Mouse (Mus musculus): ENCODE results near the gene Prm1. TPM values are rescaled to one million over a fixed set of nuclear protein-coding genes. Genes with fewer than 3 reads are reported as not detected.

Prm1 gene
- polyA plus RNA-seq, 1 experiment from 2014 or later: not detected

- H3K9me3 ChIP-seq (replicated peaks): no peaks in the 10 kb centered on the region
- peaks cover 13% of the 10 kb centered on the region for H3K27me3 ChIP-seq (ENCODE audit: low read depth, poor library complexity, severe bottlenecking)
- peak within 1 kb of the TSS; percentile 75 for H3K4me3 ChIP-seq
- peak; percentile 92 for DNase-seq (ENCODE audit: low spot score)
- peak within 1 kb of the TSS; percentile 94 for H3K27ac ChIP-seq
- H3K36me3 ChIP-seq: no peaks in the 10 kb centered on the region
- H3K4me1 ChIP-seq: peaks cover 71% of the 10 kb centered on the region
- under 1% methylated on average over 59 of the region's 59 CpGs for WGBS
Measured at GRCm38 (mm10) chr16:10785371-10786231, 20.0 kb downstream of the Prm1 start, which contains the start of gene Socs1. Gene Socs1 (minus strand): TSS chr16:10785536.

DNA sequence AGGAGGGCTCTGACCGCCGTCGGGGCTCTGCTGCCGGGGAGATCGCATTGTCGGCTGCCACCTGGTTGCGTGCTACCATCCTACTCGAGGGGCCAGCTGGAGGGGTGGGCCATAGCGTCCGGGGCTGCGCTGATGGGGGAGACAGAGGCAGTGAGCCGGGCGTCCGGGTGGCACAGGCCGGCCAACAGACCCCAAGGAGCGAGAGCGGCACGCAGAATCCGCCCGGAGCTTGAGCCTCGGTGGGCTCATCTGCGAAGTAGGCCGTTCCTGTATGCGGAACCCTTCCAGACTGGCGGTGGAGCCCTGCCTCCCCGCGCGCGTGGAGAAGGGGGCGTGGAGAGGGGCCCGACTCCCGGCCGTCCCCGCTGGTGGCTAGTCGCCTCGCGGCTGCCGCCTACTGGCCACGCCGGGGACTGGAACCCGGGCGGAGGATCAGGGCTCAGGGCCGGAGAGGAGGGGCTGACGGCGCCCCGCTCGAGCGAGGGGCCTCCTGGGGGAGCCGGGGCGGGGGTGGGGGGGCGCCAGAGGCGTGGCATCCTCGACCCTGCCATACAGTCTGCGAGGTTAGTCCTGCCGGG lies 20.8 kb downstream of the Prm1 start:
- Histone ChIP-seq H3K4me3 (peak overlapping the region; percentile 75), H3K27ac (peak overlapping the region; percentile 94), H3K4me1 (peaks cover 77% of the 10 kb centered on the region), H3K36me3 (no peaks in the 10 kb centered on the region), H3K9me3 (replicated peaks) (no peaks in the 10 kb centered on the region), H3K27me3 (ENCODE audit: low read depth, poor library complexity, severe bottlenecking) (peaks cover 13% of the 10 kb centered on the region)
- WGBS: under 1% methylated on average over 38 of the region's 55 CpGs
- peak; percentile 98 for DNase-seq (ENCODE audit: low spot score)

GRCm38 (mm10) chr16:10783883-10784792 lies 21.5 kb downstream of the Prm1 start:
- DNase-seq (ENCODE audit: low spot score): peak; percentile 63
- WGBS: 4% methylated on average over 81 of the region's 81 CpGs
- no peaks in the 10 kb centered on the region for H3K9me3 ChIP-seq (replicated peaks)
- peaks cover 77% of the 10 kb centered on the region for H3K4me1 ChIP-seq
- peak overlapping the region; percentile 94 for H3K27ac ChIP-seq
- no peaks in the 10 kb centered on the region for H3K36me3 ChIP-seq
- peaks cover 13% of the 10 kb centered on the region for H3K27me3 ChIP-seq (ENCODE audit: low read depth, poor library complexity, severe bottlenecking)
- H3K4me3 ChIP-seq: peak overlapping the region; percentile 75

GRCm38 (mm10) chr16:10783451-10783850 lies 22.2 kb downstream of the Prm1 start:
- WGBS: 61% methylated on average over 8 of the region's 8 CpGs
- Histone ChIP-seq H3K36me3 (no peaks in the 10 kb centered on the region), H3K9me3 (replicated peaks) (no peaks in the 10 kb centered on the region), H3K4me1 (peaks cover 70% of the 10 kb centered on the region), H3K27me3 (ENCODE audit: low read depth, poor library complexity, severe bottlenecking) (peaks cover 13% of the 10 kb centered on the region), H3K4me3 (peak overlapping the region; percentile 75; the same call in 1 of the 2 replicates), H3K27ac (no peak overlapping the region)
- DNase-seq (ENCODE audit: low spot score): no peak

GRCm38 (mm10) chr16:10783152-10783434 lies 22.5 kb downstream of the Prm1 start:
- peaks cover 13% of the 10 kb centered on the region for H3K27me3 ChIP-seq (ENCODE audit: low read depth, poor library complexity, severe bottlenecking)
- H3K4me1 ChIP-seq: peaks cover 67% of the 10 kb centered on the region
- DNase-seq (ENCODE audit: low spot score): no peak
- WGBS: 52% methylated on average over 1 of the region's 1 CpGs
- H3K36me3 ChIP-seq: no peaks in the 10 kb centered on the region
- H3K9me3 ChIP-seq (replicated peaks): no peaks in the 10 kb centered on the region
- no peak overlapping the region for H3K27ac ChIP-seq
- H3K4me3 ChIP-seq: no peak overlapping the region

GRCm38 (mm10) chr16:10782377-10783151 lies 23.1 kb downstream of the Prm1 start:
- H3K4me3 ChIP-seq: no peak overlapping the region
- no peaks in the 10 kb centered on the region for H3K9me3 ChIP-seq (replicated peaks)
- peaks cover 13% of the 10 kb centered on the region for H3K27me3 ChIP-seq (ENCODE audit: low read depth, poor library complexity, severe bottlenecking)
- H3K36me3 ChIP-seq: no peaks in the 10 kb centered on the region
- 46% methylated on average over 6 of the region's 6 CpGs for WGBS
- peaks cover 69% of the 10 kb centered on the region for H3K4me1 ChIP-seq
- DNase-seq (ENCODE audit: low spot score): no peak
- peak overlapping the region; percentile 42 for H3K27ac ChIP-seq

DNA sequence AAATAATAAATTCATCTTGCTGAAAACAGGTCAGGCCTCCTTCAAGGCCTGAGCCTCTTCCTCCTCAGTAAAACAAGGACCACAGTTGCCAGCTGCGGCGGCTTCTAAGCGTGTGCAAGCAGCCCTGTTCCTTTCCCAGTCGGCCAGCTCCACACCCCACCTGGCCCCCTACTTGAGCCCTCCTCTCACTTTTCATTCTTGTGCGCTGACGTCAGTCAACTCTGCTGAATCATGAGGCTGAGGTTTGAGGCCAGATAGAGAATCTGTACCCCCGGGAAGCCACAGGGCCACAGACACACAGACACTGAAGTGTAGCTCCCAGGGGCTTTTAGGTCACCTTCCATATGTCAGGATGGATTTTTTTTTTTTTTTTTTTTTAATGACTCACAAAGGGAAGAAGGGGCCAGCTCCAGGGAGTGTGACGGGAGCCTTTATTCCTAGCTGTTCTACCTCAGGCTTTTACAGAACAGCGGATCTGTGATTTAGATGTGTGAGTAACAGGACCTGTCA lies 23.7 kb downstream of the Prm1 start:
- Histone ChIP-seq H3K27me3 (ENCODE audit: low read depth, poor library complexity, severe bottlenecking) (peaks cover 13% of the 10 kb centered on the region), H3K4me1 (peaks cover 65% of the 10 kb centered on the region), H3K27ac (peak overlapping the region; percentile 42), H3K9me3 (replicated peaks) (no peaks in the 10 kb centered on the region), H3K4me3 (no peak overlapping the region), H3K36me3 (no peaks in the 10 kb centered on the region)
- no peak for DNase-seq (ENCODE audit: low spot score)
- WGBS: 49% methylated on average over 9 of the region's 9 CpGs

DNA sequence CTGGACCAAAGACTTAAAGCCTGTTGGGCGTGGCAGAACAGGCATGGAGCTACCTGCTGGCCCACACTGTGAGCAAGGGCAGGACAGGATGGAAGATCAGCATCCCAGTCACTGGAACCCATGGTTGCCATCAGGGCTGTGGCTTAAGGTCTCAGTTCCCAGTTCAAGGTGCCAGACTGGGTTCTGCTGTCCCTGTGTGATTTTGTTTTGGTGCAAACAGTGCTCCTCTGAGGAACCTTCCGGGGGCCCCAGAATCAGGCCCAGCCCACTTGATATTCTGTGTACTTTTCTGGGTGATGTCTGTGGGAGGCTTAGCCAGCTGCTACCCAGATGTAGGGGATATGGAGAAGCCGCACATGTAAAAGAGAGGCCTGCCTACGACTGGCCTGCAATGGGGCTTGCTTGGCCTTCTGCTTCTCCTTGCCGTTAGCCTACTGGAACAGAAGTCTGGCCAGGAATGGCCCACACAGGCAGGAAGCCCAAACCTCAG lies 25.0 kb downstream of the Prm1 start:
- Histone ChIP-seq H3K4me1 (peaks cover 53% of the 10 kb centered on the region), H3K27ac (peak overlapping the region; percentile 50), H3K36me3 (no peaks in the 10 kb centered on the region), H3K27me3 (ENCODE audit: low read depth, poor library complexity, severe bottlenecking) (peaks cover 13% of the 10 kb centered on the region), H3K9me3 (replicated peaks) (no peaks in the 10 kb centered on the region), H3K4me3 (no peak overlapping the region)
- no peak for DNase-seq (ENCODE audit: low spot score)
- 83% methylated on average over 5 of the region's 5 CpGs for WGBS

DNA sequence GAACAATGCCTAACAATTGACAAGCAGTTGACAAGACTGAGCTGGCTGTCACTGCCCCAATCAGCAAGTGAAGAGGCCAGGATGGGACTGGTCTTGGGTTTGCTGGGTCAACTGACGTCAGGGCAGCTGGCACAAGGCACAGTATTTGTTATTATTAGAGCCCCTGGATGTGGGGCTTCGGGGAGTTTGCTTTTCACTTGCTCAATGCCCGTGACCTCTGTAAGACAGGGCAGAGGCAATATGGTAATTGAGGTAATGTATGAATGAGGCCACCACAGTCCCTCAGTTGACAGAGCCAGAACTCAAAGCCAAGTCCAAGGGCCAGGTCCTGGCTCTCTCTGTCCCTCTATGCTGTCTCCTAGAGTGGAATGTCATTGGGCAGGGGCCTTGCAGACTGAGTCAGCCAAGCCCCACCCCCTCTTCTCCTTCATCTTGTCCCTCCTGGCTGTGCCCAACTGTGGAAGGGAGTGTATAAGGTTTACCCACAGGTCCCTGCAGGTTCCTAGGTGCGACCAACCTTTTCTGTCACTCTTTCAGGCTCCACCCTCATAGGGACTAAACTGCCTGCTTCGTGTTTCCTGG lies 28.0 kb downstream of the Prm1 start:
- no peaks in the 10 kb centered on the region for H3K36me3 ChIP-seq
- 79% methylated on average over 5 of the region's 5 CpGs for WGBS
- no peaks in the 10 kb centered on the region for H3K9me3 ChIP-seq (replicated peaks)

GRCm38 (mm10) chr16:10776322-10776721 lies 29.3 kb downstream of the Prm1 start:
- Histone ChIP-seq H3K27ac (no peak overlapping the region), H3K4me1 (peaks cover 19% of the 10 kb centered on the region; the same call in 1 of the 2 replicates), H3K27me3 (ENCODE audit: low read depth, poor library complexity, severe bottlenecking) (no peaks in the 10 kb centered on the region), H3K36me3 (no peaks in the 10 kb centered on the region), H3K4me3 (no peak overlapping the region), H3K9me3 (replicated peaks) (no peaks in the 10 kb centered on the region)
- 65% methylated on average over 7 of the region's 7 CpGs for WGBS
- DNase-seq (ENCODE audit: low spot score): no peak

More for the DNA sequence above, 28.0 kb downstream of the Prm1 start:
- H3K4me1 ChIP-seq: peaks cover 28% of the 10 kb centered on the region
- no peak for DNase-seq (ENCODE audit: low spot score)
- H3K4me3 ChIP-seq: no peak overlapping the region
- no peak overlapping the region for H3K27ac ChIP-seq
- no peaks in the 10 kb centered on the region for H3K27me3 ChIP-seq (ENCODE audit: low read depth, poor library complexity, severe bottlenecking)

DNA sequence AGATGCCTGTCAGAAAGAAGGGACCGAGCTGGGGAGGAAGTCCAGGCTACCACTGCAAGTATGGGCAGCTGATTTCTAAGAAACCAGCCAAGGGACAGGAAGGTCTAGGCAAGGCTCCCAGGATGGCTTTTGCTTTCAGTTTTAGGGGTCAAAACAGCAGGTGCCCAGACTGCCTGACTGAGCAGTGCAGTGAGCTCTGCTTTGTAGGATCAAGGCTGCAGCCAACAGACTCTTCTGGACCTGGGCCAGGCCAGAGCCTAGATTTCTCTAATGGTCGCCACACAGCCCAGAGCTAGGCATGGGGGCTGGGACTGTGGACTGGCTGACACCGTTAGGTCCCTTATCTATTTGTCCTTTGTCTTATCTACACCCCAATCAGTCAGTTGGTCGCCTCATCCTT lies 30.9 kb downstream of the Prm1 start:
- Histone ChIP-seq H3K4me1 (peaks cover 16% of the 10 kb centered on the region), H3K4me3 (no peak overlapping the region), H3K27me3 (ENCODE audit: low read depth, poor library complexity, severe bottlenecking) (no peaks in the 10 kb centered on the region), H3K36me3 (no peaks in the 10 kb centered on the region), H3K27ac (no peak overlapping the region), H3K9me3 (replicated peaks) (no peaks in the 10 kb centered on the region)
- DNase-seq (ENCODE audit: low spot score): no peak
- WGBS: 63% methylated on average over 4 of the region's 4 CpGs
